Mouse (Mus musculus) spleen, adult 2 months (tissue): Measurements from ENCODE around the gene Fntb.

Experiments
- CTCF ChIP-seq: fragments of 200-500 bp; IDR thresholded peaks from 2 replicates; pipeline ENCODE4 v1.5.1; 2011; ENCODE audit warnings: mild to moderate bottlenecking, inconsistent platforms; ENCODE audit not compliant: insufficient read depth, insufficient read length, insufficient replicate concordance; ENCODE audit errors: extremely low read depth
- POLR2A ChIP-seq: fragments of 200-500 bp; IDR thresholded peaks from 2 replicates; pipeline ENCODE4 v1.6.1; 2011; ENCODE audit warnings: low read depth, low read length, inconsistent platforms

DNA sequence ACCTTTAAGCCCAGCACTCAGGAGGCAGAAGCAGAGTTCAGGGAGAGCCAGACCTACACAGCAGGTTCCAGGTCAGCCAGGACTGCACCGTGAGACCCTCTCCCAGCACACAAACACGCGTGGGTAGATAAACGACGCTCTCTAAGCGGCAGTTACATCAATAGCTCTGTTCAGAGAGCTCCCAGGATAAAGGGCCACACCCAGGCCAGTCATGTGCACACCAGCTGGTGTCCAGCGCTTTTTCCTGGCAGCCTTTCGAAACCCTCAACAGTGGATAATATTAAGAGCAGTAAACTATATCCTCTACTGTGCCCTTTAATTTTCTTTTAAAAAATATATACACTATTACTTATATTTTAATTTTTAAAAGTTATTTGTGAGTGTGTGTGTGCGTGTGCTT lies 146.8 kb downstream of the Fntb start:
- no peak for TF ChIP-seq POLR2A
- no peak for TF ChIP-seq CTCF
